Mouse (Mus musculus) adrenal gland, adult (tissue): ENCODE results near the gene Cerkl.

Source experiments
- DNase-seq, 2 experiments: peaks; one replicate each; pipeline ENCODE4 v3.0.0; 2022 to 2023; ENCODE audit warnings: low spot score in 1 of 2; ENCODE audit not compliant: inconsistent age in 2 of 2

Cerkl gene

DNA sequence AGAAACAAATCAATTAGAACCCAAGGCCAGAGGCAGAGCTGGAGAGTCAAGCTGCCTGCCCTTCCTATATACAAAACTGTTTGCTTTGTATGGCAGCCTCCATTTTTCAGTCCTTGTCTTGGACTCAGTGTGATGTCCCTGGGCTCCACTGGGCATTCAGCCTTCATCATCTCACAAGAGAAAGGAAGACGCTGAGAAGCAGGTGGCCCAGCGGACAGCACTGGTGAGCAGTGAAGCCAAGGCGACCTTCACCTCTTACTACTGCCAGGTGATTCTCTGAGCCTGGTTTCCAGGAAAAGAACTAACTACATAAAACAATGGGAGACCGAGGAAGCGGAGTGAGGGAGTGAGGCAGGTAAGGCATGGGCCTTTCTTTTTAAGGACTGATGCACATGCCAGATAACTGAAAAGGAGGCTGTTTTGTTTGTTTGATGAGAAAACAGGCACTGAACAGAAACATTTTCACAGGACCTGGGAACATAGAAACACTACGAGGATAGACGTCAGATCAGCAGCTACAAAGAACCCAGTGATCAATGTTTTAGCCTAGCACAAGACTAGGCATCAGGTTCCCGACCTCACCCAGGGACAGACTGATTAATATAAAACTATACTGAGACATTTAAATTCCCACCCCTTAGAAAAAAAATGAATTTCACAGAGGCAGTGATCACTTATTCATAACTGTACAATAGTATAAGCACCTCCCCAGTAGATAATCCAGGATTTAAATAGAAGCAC lies 78.1 kb downstream of the Cerkl start:
- DNase-seq = no peak

- peak; percentile 8 to 33 for DNase-seq
Observed at GRCm38 (mm10) chr2:79372486-79373200, 83.9 kb downstream of the Cerkl start.

DNA sequence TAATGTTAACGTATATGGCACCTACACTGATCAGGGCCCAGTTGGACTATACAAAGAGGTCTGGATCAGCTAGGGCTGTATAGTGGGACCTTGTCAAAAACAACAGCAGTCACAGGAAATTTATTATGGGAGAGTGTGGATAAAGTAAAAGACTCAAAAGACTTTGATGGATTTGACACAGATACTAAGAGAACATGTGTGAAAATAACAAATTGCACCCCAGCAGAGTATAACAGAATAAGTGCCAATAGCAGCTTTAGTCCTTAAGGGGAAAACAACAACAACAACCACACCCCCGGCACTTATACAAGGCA lies 84.5 kb downstream of the Cerkl start:
- no peak for DNase-seq

DNA sequence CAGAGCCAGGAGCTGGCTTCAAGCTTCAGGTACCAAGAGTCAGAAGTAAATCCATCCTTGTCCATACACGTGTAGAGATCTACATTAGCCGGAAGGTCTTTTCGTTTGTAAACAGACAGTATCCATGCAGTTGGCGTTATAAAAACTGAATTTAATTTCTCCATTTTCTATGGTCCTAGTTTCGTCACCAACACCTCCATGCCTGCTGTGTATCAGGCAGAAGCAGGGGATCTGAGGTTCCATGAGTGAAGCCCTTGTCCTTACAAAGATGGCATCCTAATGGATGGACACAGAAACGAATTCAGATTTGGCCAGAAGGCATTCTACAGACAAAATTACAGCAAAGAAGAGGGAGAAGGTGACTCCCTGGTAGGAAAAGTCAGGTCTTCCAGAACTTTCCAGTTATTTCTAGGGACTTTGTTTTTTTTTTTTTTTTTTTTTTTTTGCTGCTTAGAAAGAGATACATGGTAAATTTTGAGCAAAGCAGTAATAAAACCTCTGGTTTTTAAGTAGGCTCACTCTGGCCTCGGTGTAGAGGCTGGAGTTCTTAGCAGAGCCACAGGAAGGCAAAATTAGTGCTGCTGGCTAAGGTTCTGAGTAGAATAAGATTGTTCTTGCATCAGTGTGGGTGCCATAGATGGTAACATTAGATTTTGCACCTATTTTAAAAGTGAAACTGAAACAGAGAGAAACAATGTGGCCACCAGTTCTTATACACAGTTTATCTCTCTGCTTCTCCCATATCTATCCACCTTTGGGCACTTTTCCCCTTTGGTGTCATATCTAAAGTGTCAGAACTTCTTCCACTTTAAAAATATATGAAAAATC lies 85.0 kb downstream of the Cerkl start:
- no peak for DNase-seq

DNA sequence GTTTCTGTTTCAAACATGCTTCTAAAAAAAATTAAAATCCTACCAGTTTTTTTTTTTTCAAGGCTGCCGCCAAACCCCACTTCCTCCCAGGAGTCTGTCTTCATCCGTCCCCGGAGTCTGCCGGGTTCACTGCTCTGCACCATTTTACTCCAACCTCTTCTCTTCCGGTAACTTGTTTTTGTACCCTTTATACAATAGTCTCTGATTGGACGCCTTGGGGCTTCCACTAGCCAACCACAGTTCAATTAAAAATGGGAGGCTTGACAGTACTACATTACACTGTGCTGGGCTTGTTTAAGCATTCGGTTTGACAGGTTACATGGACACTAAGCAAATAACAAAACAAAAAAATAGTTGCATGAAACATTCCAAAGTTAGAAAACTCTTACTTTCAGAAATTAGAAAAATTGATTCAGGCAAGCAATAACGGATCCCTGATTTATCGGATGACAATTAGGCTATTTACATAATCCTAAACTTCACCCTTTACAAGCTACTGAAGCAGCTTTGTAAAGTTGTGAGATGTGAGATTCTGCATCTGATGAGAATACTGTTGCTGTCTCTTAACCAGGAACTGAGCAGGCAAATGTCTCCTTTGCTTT lies 85.8 kb downstream of the Cerkl start:
- DNase-seq = peak in 1 of 2 experiments; percentile 34

GRCm38 (mm10) chr2:79369905-79370304 lies 86.7 kb downstream of the Cerkl start:
- peak in 1 of 2 experiments; percentile 17 for DNase-seq

GRCm38 (mm10) chr2:79369061-79369524 lies 87.5 kb downstream of the Cerkl start:
- peak in 1 of 2 experiments; percentile 66 for DNase-seq

GRCm38 (mm10) chr2:79368661-79369060 lies 87.9 kb downstream of the Cerkl start:
- DNase-seq = no peak

GRCm38 (mm10) chr2:79367451-79368450 lies 88.8 kb downstream of the Cerkl start:
- DNase-seq = peak in 1 of 2 experiments; percentile 29

DNA sequence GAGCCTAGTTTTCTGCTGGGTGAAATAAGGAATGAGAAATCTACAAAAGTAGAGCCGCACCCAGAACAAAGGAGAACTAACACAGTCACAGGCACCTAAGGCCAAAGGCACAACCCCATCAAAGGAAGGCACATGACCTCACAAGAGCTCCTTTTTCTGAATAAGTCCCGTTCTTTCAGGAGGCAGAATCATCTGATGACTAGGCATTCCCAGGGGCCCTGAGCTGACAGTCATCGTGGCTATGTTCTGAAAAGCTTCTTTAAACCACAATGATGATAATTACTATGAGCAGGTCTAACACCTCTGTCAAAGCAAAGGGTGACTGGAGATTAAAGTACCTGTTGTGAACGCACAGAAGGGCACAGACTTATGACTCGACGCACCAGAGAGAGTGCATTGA lies 92.7 kb downstream of the Cerkl start:
- no peak for DNase-seq

- DNase-seq = no peak
Observed at GRCm38 (mm10) chr2:79362029-79362428, 94.6 kb downstream of the Cerkl start.

GRCm38 (mm10) chr2:79357835-79358234 lies 98.8 kb downstream of the Cerkl start:
- DNase-seq = no peak

DNA sequence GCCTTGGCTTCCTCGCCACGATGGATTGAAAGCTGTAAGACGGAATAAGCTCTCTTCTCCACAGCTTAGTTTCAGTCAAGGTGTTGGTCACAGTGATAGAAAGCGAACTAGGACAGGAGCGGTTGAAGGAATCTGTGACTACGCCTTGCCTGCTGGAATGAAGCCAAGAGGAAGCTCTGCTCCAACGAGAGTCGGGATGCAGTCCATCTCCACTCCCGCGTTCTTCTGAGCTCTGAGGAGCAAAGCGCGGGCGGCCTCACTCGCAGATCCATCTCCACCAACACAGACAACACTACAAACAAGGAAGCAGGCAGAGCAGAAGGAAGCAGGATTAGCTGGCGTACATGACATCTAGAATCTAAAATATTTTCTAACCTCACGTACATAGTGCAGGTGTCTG lies 101.8 kb downstream of the Cerkl start:
- DNase-seq = no peak

DNA sequence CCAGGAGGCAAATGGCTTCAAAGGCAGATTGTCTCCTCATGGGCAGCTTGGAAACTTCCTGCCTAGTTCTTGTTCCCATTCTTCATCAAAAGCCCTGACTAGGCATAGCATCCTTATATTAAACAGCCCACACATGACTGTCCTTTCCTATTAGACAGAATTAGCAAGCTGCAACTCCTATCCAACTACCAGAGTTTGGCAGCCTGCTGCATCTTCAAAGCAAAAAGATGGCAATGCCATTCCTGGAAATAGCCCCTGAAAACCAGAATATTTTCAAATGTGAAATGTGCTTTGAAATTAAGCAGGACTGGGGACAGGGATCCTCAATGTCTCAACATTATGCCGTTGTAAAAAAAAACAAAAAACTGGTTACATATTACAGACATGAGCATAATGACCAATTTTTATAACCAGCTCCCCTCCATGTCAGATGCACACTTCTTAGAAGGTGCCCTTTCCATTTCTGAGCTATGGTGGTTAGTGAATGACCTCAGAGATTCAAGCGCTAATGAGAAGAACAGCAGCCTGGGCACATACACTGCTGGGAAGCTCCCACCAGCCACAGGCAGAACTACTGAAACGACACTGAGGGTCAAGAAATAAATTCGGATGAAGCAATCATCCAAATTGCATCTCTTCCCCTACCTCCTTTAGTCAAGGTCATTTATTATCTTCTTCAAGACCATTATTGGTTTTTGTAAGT lies 104.3 kb downstream of the Cerkl start:
- DNase-seq = no peak

DNA sequence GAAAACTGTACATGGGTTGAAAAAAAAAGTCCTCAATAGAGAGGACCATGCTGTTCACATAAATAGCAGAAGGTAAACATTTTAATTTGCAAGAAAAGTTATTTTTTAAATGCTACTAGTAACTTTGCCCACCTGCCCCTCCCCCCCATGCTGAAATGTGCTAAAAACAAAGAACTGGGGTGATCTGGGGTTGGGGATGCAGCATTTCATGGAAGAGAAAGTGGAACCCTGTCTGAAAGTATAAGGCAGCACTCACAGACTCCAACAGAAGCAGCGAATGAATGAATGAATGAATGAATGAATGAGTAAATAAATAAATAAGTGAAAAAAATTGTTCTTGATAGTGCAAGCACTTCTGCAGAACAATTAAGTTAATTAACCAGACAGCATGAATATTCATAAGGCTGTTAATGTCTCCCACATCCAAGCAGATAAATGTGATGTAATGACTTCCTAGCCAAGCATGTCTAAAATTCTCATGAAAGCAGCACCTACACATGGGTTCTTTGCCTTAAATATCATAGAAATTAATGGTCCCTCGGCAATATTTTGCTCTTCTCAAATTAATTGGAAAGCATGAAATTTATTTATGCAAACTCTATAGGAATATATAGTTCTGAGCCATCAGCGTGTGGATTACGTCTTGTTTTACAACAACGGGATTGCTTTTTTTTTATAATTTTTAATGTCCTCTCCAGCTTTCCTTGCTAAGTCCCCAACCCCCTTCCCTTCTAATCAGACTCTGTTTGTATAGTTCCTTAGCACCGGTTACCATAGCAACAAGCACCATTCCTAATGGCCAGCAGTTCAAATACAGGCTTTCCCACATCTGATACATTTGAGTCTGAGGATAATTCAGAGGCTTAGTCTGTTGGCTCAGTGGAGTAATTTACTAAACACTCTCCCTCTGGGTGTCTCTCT lies 105.1 kb downstream of the Cerkl start:
- no peak for DNase-seq

DNA sequence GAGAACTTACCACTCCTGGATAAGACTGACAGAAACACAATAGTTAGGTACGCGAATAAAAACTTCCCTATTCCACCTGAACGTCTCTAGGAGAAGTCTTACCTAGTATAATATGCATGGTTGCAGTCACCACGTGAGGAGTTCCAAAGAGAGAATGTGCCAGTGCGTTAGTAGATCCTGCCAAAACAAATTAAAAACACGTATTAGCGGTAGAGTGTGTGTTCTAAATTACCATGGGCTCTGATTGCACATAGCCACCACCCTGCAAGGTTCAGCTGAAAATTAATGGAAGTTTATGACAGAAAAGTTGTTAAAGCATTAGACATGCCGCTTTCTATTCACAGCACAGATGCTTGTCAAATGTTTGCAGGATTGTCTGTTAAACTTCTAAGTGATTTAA lies 113.5 kb downstream of the Cerkl start:
- no peak for DNase-seq

GRCm38 (mm10) chr2:79339003-79339402 lies 117.6 kb downstream of the Cerkl start:
- DNase-seq = peak in 1 of 2 experiments; percentile 15

DNA sequence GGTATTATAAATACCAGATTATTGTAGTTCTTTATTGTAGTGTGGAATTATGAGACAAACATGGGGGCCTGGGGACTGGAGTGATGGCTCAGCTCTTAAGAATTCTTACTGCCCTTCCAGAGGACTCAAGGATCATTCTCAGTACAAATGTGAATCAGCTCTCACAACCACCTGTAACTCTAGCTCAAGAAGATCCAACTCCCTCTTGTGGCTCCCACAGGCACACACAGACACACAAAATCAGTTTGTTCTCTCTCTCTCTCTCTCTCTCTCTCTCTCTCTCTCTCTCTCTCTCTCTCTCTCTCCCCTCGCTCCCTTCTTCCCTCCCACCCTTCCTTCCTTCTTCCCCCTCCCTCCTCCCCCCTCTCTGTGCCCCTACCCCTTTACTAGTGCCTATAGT lies 120.4 kb downstream of the Cerkl start:
- DNase-seq = no peak
